Mouse (Mus musculus) lung, postnatal 0 days (tissue): Measurements from ENCODE around the gene Vps52. TPM values are rescaled to one million over a fixed set of nuclear protein-coding genes. Genes with fewer than 3 reads are reported as not detected.

Source experiments
- ATAC-seq: fragments of 200-750 bp; cut with Nextera tagmentation; 2 replicates; pipeline ENCODE4 v1.8.0; 2017; ENCODE audit warnings: moderate library complexity
- DNase-seq: peaks from one replicate; pipeline ENCODE4 v3.0.0-alpha.2; 2016; ENCODE audit warnings: low spot score
- H3K27ac ChIP-seq: fragments of 300-500 bp; sonication (generic); 2 replicates; pipeline ENCODE4 v1.5.1; 2014; ENCODE audit warnings: antibody characterized with exemption, mild to moderate bottlenecking, low read length, mixed read lengths
- H3K27me3 ChIP-seq: fragments of 300-500 bp; sonication (generic); replicated peaks from 2 replicates; pipeline ENCODE4 v1.6.1; 2014; ENCODE audit warnings: low read length, mixed read lengths; ENCODE audit not compliant: insufficient read depth
- H3K36me3 ChIP-seq: fragments of 300-500 bp; sonication (generic); 2 replicates; pipeline ENCODE4 v1.6.1; 2014; ENCODE audit warnings: low read length, mixed read lengths; ENCODE audit not compliant: insufficient read depth
- H3K4me1 ChIP-seq: fragments of 300-500 bp; sonication (generic); 2 replicates; pipeline ENCODE4 v1.6.1; 2014; ENCODE audit warnings: antibody characterized with exemption, low read depth, low read length, mixed read lengths; ENCODE audit not compliant: insufficient read depth
- H3K4me2 ChIP-seq: fragments of 300-500 bp; sonication (generic); replicated peaks from 2 replicates; pipeline ENCODE4 v1.6.1; 2014; ENCODE audit warnings: low read depth, mild to moderate bottlenecking, low read length, moderate library complexity, mixed read lengths
- H3K4me3 ChIP-seq: fragments of 300-500 bp; sonication (generic); 2 replicates; pipeline ENCODE4 v1.5.1; 2014; ENCODE audit warnings: low read depth, low read length
- H3K9ac ChIP-seq: fragments of 300-500 bp; sonication (generic); replicated peaks from 2 replicates; pipeline ENCODE4 v1.6.1; 2014; ENCODE audit warnings: low read depth, mild to moderate bottlenecking
- H3K9me3 ChIP-seq: fragments of 300-500 bp; sonication (generic); 2 replicates; pipeline ENCODE4 v1.6.1; 2016; ENCODE audit warnings: low read length, mixed read lengths
- CTCF ChIP-seq: IDR thresholded peaks from 2 replicates; pipeline ENCODE4 v1.5.1; 2016; ENCODE audit warnings: antibody characterized with exemption, mild to moderate bottlenecking
- EP300 ChIP-seq: IDR thresholded peaks from 2 replicates; pipeline ENCODE4 v1.6.1; 2016; ENCODE audit warnings: antibody characterized with exemption, mild to moderate bottlenecking, control low read depth
- WGBS: fragments of 180-500 bp; shearing (Covaris S2); extraction: QIAGEN DNeasy Blood & Tissue Kit; methylation state at CpG from one replicate; pipeline ENCODE4 v1.1.7; 2014; 5-methylcytosine and 5-hydroxymethylcytosine counted together
- polyA plus RNA-seq: library from polyadenylated mRNA; unstranded; fragments of >200 nt; fragmentation: Nextera tagmentation; extraction: Ambion mirVana; gene quantifications from 2 replicates; pipeline ENCODE4 v1.2.1, GENCODE M21; 2015

The Vps52 gene
- polyA plus RNA-seq, 1 experiment from 2014 or later, result 28.5 TPM

GRCm38 (mm10) chr17:33940981-33941380, 14.6 kb upstream of the Vps52 start:
- peak overlapping the region; percentile 87 for H3K9ac ChIP-seq
- DNase-seq (no peak), ATAC-seq (no peak)
- TF ChIP-seq CTCF, result no peak
- no peak for TF ChIP-seq EP300
- no peak overlapping the region for H3K27ac ChIP-seq
- no peaks in the 10 kb centered on the region for H3K9me3 ChIP-seq
- 2% methylated on average over 25 of the region's 26 CpGs for WGBS
- no peaks in the 10 kb centered on the region for H3K27me3 ChIP-seq
- peak overlapping the region; percentile 97 for H3K4me2 ChIP-seq
- H3K4me1 ChIP-seq, result peaks cover 6% of the 10 kb centered on the region; the same call in 1 of the 2 replicates
- H3K36me3 ChIP-seq, result 0 out of 2 replicates have a peak, but pooled peaks cover 8% of the 10 kb centered on the region
- peak overlapping the region; percentile 62 for H3K4me3 ChIP-seq

GRCm38 (mm10) chr17:33941381-33941780, 14.2 kb upstream of the Vps52 start:
- peak overlapping the region; percentile 87; the same call in 1 of the 2 replicates for H3K9ac ChIP-seq
- ATAC-seq, result no peak
- no peak for DNase-seq
- H3K9me3 ChIP-seq, result no peaks in the 10 kb centered on the region
- peak overlapping the region; percentile 97 for H3K4me2 ChIP-seq
- TF ChIP-seq CTCF, result no peak
- TF ChIP-seq EP300, result no peak
- 0 out of 2 replicates have a peak, but pooled peaks cover 8% of the 10 kb centered on the region for H3K36me3 ChIP-seq
- no peaks in the 10 kb centered on the region for H3K27me3 ChIP-seq
- peak overlapping the region; percentile 62 for H3K4me3 ChIP-seq
- H3K4me1 ChIP-seq, result peaks cover 6% of the 10 kb centered on the region; the same call in 1 of the 2 replicates
- 46% methylated on average over 19 of the region's 19 CpGs for WGBS
- no peak overlapping the region for H3K27ac ChIP-seq

GRCm38 (mm10) chr17:33943454-33943853, 12.2 kb upstream of the Vps52 start:
- Histone ChIP-seq H3K9ac (no peak overlapping the region), H3K4me3 (no peak overlapping the region), H3K36me3 (no peaks in the 10 kb centered on the region), H3K4me1 (peaks cover 6% of the 10 kb centered on the region; the same call in 1 of the 2 replicates), H3K9me3 (no peaks in the 10 kb centered on the region), H3K4me2 (no peak overlapping the region), H3K27me3 (no peaks in the 10 kb centered on the region), H3K27ac (no peak overlapping the region)
- TF ChIP-seq EP300 (no peak), CTCF (no peak)
- no peak for ATAC-seq
- no peak for DNase-seq
- 91% methylated on average over 15 of the region's 15 CpGs for WGBS

GRCm38 (mm10) chr17:33947430-33948089, 8.1 kb upstream of the Vps52 start:
- WGBS, result 87% methylated on average over 10 of the region's 10 CpGs
- no peak for DNase-seq
- Histone ChIP-seq H3K27me3 (no peaks in the 10 kb centered on the region), H3K27ac (no peak overlapping the region), H3K9me3 (no peaks in the 10 kb centered on the region), H3K4me3 (no peak overlapping the region), H3K9ac (no peak overlapping the region), H3K36me3 (no peaks in the 10 kb centered on the region), H3K4me2 (no peak overlapping the region), H3K4me1 (peaks cover 3% of the 10 kb centered on the region; the same call in 1 of the 2 replicates)
- ATAC-seq, result no peak
- TF ChIP-seq CTCF (no peak), EP300 (no peak)

GRCm38 (mm10) chr17:33948090-33948904, 7.3 kb upstream of the Vps52 start:
- DNase-seq, result no peak
- Histone ChIP-seq H3K9ac (no peak overlapping the region), H3K27ac (no peak overlapping the region), H3K36me3 (peaks cover 4% of the 10 kb centered on the region; the same call in 1 of the 2 replicates), H3K4me3 (no peak overlapping the region), H3K4me2 (no peak overlapping the region), H3K4me1 (peaks cover 3% of the 10 kb centered on the region; the same call in 1 of the 2 replicates), H3K9me3 (no peaks in the 10 kb centered on the region), H3K27me3 (no peaks in the 10 kb centered on the region)
- ATAC-seq, result no peak
- WGBS, result 82% methylated on average over 21 of the region's 22 CpGs
- no peak for TF ChIP-seq CTCF
- no peak for TF ChIP-seq EP300

GRCm38 (mm10) chr17:33948905-33949537, 6.6 kb upstream of the Vps52 start:
- TF ChIP-seq CTCF, result no peak
- no peak for TF ChIP-seq EP300
- Histone ChIP-seq H3K9ac (no peak overlapping the region), H3K4me2 (no peak overlapping the region), H3K27ac (no peak overlapping the region), H3K4me3 (no peak overlapping the region), H3K27me3 (no peaks in the 10 kb centered on the region), H3K4me1 (peaks cover 4% of the 10 kb centered on the region; the same call in 1 of the 2 replicates), H3K9me3 (no peaks in the 10 kb centered on the region), H3K36me3 (peaks cover 4% of the 10 kb centered on the region; the same call in 1 of the 2 replicates)
- 83% methylated on average over 19 of the region's 19 CpGs for WGBS
- no peak for DNase-seq
- ATAC-seq, result no peak
